Mouse (Mus musculus) cerebellum, adult 2 months (tissue): Measurements from ENCODE around the gene Anks1b.

ENCODE experiments used
- CTCF ChIP-seq: fragments of 200-500 bp; IDR thresholded peaks from 2 replicates; pipeline ENCODE4 v1.5.1; 2011; ENCODE audit warnings: low read depth, mild to moderate bottlenecking, control low read depth, low read length, moderate library complexity, borderline replicate concordance; ENCODE audit not compliant: insufficient read depth
- POLR2A ChIP-seq: fragments of 200-500 bp; IDR thresholded peaks from 2 replicates; pipeline ENCODE4 v1.6.1; 2011; ENCODE audit warnings: low read length, control low read depth, borderline replicate concordance; ENCODE audit not compliant: insufficient read depth

DNA sequence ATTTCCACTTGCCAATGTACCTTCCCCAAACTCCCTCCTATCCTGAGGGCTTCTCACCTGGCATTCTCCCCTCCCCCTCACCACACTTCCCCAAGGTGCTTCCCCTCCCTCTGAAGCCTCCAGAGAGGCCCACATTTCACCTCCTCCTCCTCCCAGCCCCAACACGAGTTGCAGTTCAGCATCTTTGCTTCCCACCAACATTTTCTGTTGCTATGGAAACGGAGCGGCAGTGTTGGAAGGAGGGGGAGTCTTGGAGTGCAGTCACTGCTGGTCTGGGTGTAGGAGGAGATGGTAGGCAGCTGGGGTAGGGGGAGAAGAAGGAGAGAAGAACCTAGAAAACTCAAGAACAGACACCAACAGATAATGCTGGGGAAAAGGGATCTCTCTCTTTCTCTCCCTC, 722.8 kb downstream of the Anks1b start:
- TF ChIP-seq CTCF (no peak), POLR2A (no peak)
